Mouse (Mus musculus) liver, embryonic 14.5 days (tissue): ENCODE measurements around the gene Prox2. TPM values are rescaled to one million over a fixed set of nuclear protein-coding genes. Genes with fewer than 3 reads are reported as not detected.

Source experiments
- ATAC-seq: fragments of 200-750 bp; cut with Nextera tagmentation; 2 replicates; pipeline ENCODE4 v1.8.0; 2017; ENCODE audit warnings: moderate number of reproducible peaks, mild to moderate bottlenecking, moderate library complexity; ENCODE audit not compliant: insufficient read depth
- DNase-seq, 3 experiments: peaks; one replicate each; pipeline ENCODE4 v3.0.0-alpha.2; 2012 to 2013; ENCODE audit warnings: low read depth in 3 of 3, low spot score in 3 of 3
- H3K27ac ChIP-seq: fragments of 300-500 bp; sonication (generic); 2 replicates; pipeline ENCODE4 v1.5.1; 2014; ENCODE audit warnings: moderate library complexity, mild to moderate bottlenecking, control low read depth, inconsistent platforms
- H3K27me3 ChIP-seq: fragments of 300-500 bp; sonication (generic); 2 replicates; pipeline ENCODE4 v1.6.1; 2014; ENCODE audit warnings: mild to moderate bottlenecking, low read length, moderate library complexity; ENCODE audit not compliant: control insufficient read depth, insufficient read depth
- H3K36me3 ChIP-seq: fragments of 300-500 bp; sonication (generic); replicated peaks from 2 replicates; pipeline ENCODE4 v1.6.1; 2014; ENCODE audit warnings: low read depth; ENCODE audit not compliant: control insufficient read depth, insufficient read depth
- H3K4me1 ChIP-seq, 2 experiments: fragments of 200-500 bp in 1 of 2; fragments of 300-500 bp in 1 of 2; sonication (generic) in 1 of 2; replicated peaks; 2 replicates each; pipeline ENCODE4 v1.6.1; 2012 to 2014; ENCODE audit warnings: antibody characterized with exemption in 1 of 2, inconsistent platforms in 1 of 2, low read length in 1 of 2; ENCODE audit not compliant: control insufficient read depth in 2 of 2, insufficient read depth in 2 of 2
- H3K4me2 ChIP-seq: fragments of 300-500 bp; sonication (generic); 2 replicates; pipeline ENCODE4 v1.6.1; 2014; ENCODE audit warnings: low read depth, mild to moderate bottlenecking, control low read depth, moderate library complexity
- H3K4me3 ChIP-seq, 2 experiments: fragments of 200-500 bp in 1 of 2; fragments of 300-500 bp in 1 of 2; sonication (generic) in 1 of 2; 2 replicates each; pipeline ENCODE4 v1.5.1; 2012 to 2014; ENCODE audit warnings: low read depth in 2 of 2, low read length in 2 of 2, mild to moderate bottlenecking in 2 of 2, control low read depth in 1 of 2, inconsistent platforms in 1 of 2, moderate library complexity in 1 of 2; ENCODE audit not compliant: insufficient read depth in 1 of 2
- H3K9ac ChIP-seq: fragments of 300-500 bp; sonication (generic); replicated peaks from 2 replicates; pipeline ENCODE4 v1.6.1; 2014; ENCODE audit warnings: mild to moderate bottlenecking, control low read depth, moderate library complexity
- H3K9me3 ChIP-seq: fragments of 300-500 bp; sonication (generic); 2 replicates; pipeline ENCODE4 v1.6.1; 2016; ENCODE audit warnings: low read length, mixed read lengths; ENCODE audit not compliant: control insufficient read depth
- CTCF ChIP-seq: IDR thresholded peaks from 2 replicates; pipeline ENCODE4 v1.5.1; 2016; ENCODE audit warnings: antibody characterized with exemption, low read depth, control low read depth
- EP300 ChIP-seq: IDR thresholded peaks from 2 replicates; pipeline ENCODE4 v1.6.1; 2016; ENCODE audit warnings: antibody characterized with exemption, low read depth
- WGBS: fragments of 180-500 bp; shearing (Covaris S2); extraction: QIAGEN DNeasy Blood & Tissue Kit; methylation state at CpG from one replicate; pipeline ENCODE4 v1.1.7; 2014; ENCODE audit not compliant: insufficient replicate concordance; 5-methylcytosine and 5-hydroxymethylcytosine counted together
- polyA plus RNA-seq, 2 experiments: library from polyadenylated mRNA; depleted of rRNA in 1 of 2; stranded (reverse) in 1 of 2; unstranded in 1 of 2; fragments of >200 nt; fragmentation: Nextera tagmentation in 1 of 2; extraction: Ambion mirVana in 1 of 2; gene quantifications; 2 replicates each; pipeline versions ENCODE4 v1.2.1 to v1.2.3; 2012 to 2014

Gene Prox2
- polyA plus RNA-seq, 2 experiments = 1.2 to 2.8 TPM

GRCm38 (mm10) chr12:85112550-85113251 is 2.1 kb upstream of the Prox2 start:
- 57% methylated on average over 7 of the region's 7 CpGs for WGBS
- H3K4me3 ChIP-seq = peak overlapping the region; percentile 31 to 74

GRCm38 (mm10) chr12:85110011-85110697 is 405 bp downstream of the Prox2 start:
- ATAC-seq (peak; percentile 65; the same call in 1 of the 2 replicates), DNase-seq (peak in 2 of 3 experiments; percentile 40 to 46)

More at GRCm38 (mm10) chr12:85112550-85113251, 2.1 kb upstream of the Prox2 start:
- peak overlapping the region; percentile 80 for H3K9ac ChIP-seq
- no peak for ATAC-seq
- peak overlapping the region; percentile 61 for H3K27ac ChIP-seq
- TF ChIP-seq EP300 (peak; percentile 51), CTCF (no peak)
- no peaks in the 10 kb centered on the region for H3K9me3 ChIP-seq
- peak overlapping the region; percentile 98 for H3K4me2 ChIP-seq
- H3K4me1 ChIP-seq = peaks cover 32 to 38% of the 10 kb centered on the region in 2 experiments
- peak in 2 of 3 experiments; percentile 30 to 41 for DNase-seq
- H3K27me3 ChIP-seq = no peaks in the 10 kb centered on the region
- H3K36me3 ChIP-seq = peaks cover 19% of the 10 kb centered on the region

GRCm38 (mm10) chr12:85109426-85109825 is 1.1 kb downstream of the Prox2 start:
- no peak overlapping the region for H3K27ac ChIP-seq
- peak overlapping the region; percentile 98 for H3K4me2 ChIP-seq
- peaks cover 32 to 39% of the 10 kb centered on the region in 2 experiments for H3K4me1 ChIP-seq
- TF ChIP-seq CTCF (no peak), EP300 (no peak)
- H3K9me3 ChIP-seq = no peaks in the 10 kb centered on the region
- ATAC-seq (no peak), DNase-seq (no peak)
- H3K4me3 ChIP-seq = peak overlapping the region in 1 of 2 experiments; percentile 74; a peak in 2 of 4 replicates
- 78% methylated on average over 4 of the region's 4 CpGs for WGBS
- H3K9ac ChIP-seq = peak overlapping the region; percentile 80
- H3K27me3 ChIP-seq = no peaks in the 10 kb centered on the region
- peaks cover 3% of the 10 kb centered on the region; the same call in 1 of the 2 replicates for H3K36me3 ChIP-seq

More at GRCm38 (mm10) chr12:85110011-85110697, 405 bp downstream of the Prox2 start:
- Histone ChIP-seq H3K9me3 (no peaks in the 10 kb centered on the region), H3K9ac (peak overlapping the region; percentile 80), H3K4me3 (peak overlapping the region; percentile 74 to 91), H3K27me3 (no peaks in the 10 kb centered on the region), H3K36me3 (peaks cover 8% of the 10 kb centered on the region), H3K4me1 (peaks cover 32 to 41% of the 10 kb centered on the region in 2 experiments), H3K27ac (peak overlapping the region; percentile 84), H3K4me2 (peak overlapping the region; percentile 98)
- TF ChIP-seq CTCF (no peak), EP300 (no peak)
- 11% methylated on average over 18 of the region's 18 CpGs for WGBS

GRCm38 (mm10) chr12:85108643-85109042 is 1.9 kb downstream of the Prox2 start:
- Histone ChIP-seq H3K27ac (no peak overlapping the region), H3K36me3 (peaks cover 3% of the 10 kb centered on the region; the same call in 1 of the 2 replicates), H3K4me3 (no peak overlapping the region), H3K4me2 (no peak overlapping the region), H3K4me1 (peaks cover 28 to 34% of the 10 kb centered on the region in 2 experiments), H3K9ac (no peak overlapping the region), H3K9me3 (no peaks in the 10 kb centered on the region), H3K27me3 (no peaks in the 10 kb centered on the region)
- no peak for DNase-seq
- TF ChIP-seq CTCF (no peak), EP300 (no peak)
- no peak for ATAC-seq
- 59% methylated on average over 3 of the region's 3 CpGs for WGBS

GRCm38 (mm10) chr12:85106292-85106691 is 4.3 kb downstream of the Prox2 start:
- DNase-seq (no peak), ATAC-seq (no peak)
- 5% methylated on average over 8 of the region's 8 CpGs for WGBS
- TF ChIP-seq EP300 (no peak), CTCF (no peak)
- H3K9me3 ChIP-seq = no peaks in the 10 kb centered on the region
- peaks cover 7 to 14% of the 10 kb centered on the region in 2 experiments for H3K4me1 ChIP-seq
- H3K36me3 ChIP-seq = no peaks in the 10 kb centered on the region
- no peak overlapping the region for H3K9ac ChIP-seq
- H3K27me3 ChIP-seq = no peaks in the 10 kb centered on the region
- H3K4me3 ChIP-seq = no peak overlapping the region
- no peak overlapping the region for H3K27ac ChIP-seq
- peak overlapping the region; percentile 34; the same call in 1 of the 2 replicates for H3K4me2 ChIP-seq
